Mouse (Mus musculus) G1E (cell line): Measurements from ENCODE around the gene Fam131c. TPM values are rescaled to one million over a fixed set of nuclear protein-coding genes. Genes with fewer than 3 reads are reported as not detected.

Source experiments
- ATAC-seq: 2 replicates; pipeline ENCODE4 v1.8.0; 2016; ENCODE audit warnings: mild to moderate bottlenecking; ENCODE audit not compliant: insufficient number of reproducible peaks, poor library complexity, low FRiP score, severe bottlenecking; ENCODE audit errors: extremely low read depth
- DNase-seq: peaks from one replicate; pipeline ENCODE4 v3.0.0; 2012; ENCODE audit warnings: low spot score
- H3K27me3 ChIP-seq: 2 replicates; pipeline ENCODE4 v1.6.1; 2012; ENCODE audit warnings: mild to moderate bottlenecking, low read length, inconsistent platforms; ENCODE audit not compliant: insufficient read depth
- H3K36me3 ChIP-seq: replicated peaks from 2 replicates; pipeline ENCODE3; 2012; ENCODE audit warnings: mild to moderate bottlenecking, inconsistent platforms
- H3K4me1 ChIP-seq: 2 replicates; pipeline ENCODE4 v1.6.1; 2012; ENCODE audit warnings: low read depth, low read length, inconsistent platforms, mixed read lengths; ENCODE audit not compliant: insufficient read depth
- H3K4me3 ChIP-seq: 2 replicates; pipeline ENCODE4 v1.5.1; 2012; ENCODE audit warnings: low read depth, mild to moderate bottlenecking, inconsistent platforms, low read length, moderate library complexity, mixed read lengths
- H3K9me3 ChIP-seq: replicated peaks from 2 replicates; pipeline ENCODE4 v1.6.1; 2012; ENCODE audit warnings: inconsistent platforms
- CTCF ChIP-seq: IDR thresholded peaks from 2 replicates; pipeline ENCODE4 v1.5.1; 2012; ENCODE audit warnings: low read depth, low read length, inconsistent platforms, mixed read lengths
- GATA1 ChIP-seq: IDR thresholded peaks from 2 replicates; pipeline ENCODE4 v1.6.1; 2012; ENCODE audit warnings: borderline replicate concordance, low read length, inconsistent platforms, mixed read lengths
- GATA2 ChIP-seq: IDR thresholded peaks from 2 replicates; pipeline ENCODE4 v1.6.1; 2012; ENCODE audit warnings: low read depth, low read length, inconsistent platforms, borderline replicate concordance
- POLR2AphosphoS5 ChIP-seq: IDR thresholded peaks from 2 replicates; pipeline ENCODE4 v1.6.1; 2012; ENCODE audit warnings: low read depth, low read length, inconsistent platforms; ENCODE audit not compliant: insufficient replicate concordance
- TAL1 ChIP-seq: conservative IDR thresholded peaks from 2 replicates; pipeline ENCODE4 v1.6.1; 2012; ENCODE audit warnings: low read depth, low read length, inconsistent platforms, mixed read lengths
- polyA plus RNA-seq: library from polyadenylated mRNA; stranded (reverse); fragments of >175 nt; gene quantifications from 2 replicates; pipeline ENCODE4 v1.2.3, GENCODE M21; 2012
- total RNA-seq, 2 experiments: library from RNA; stranded (forward) in 1 of 2; stranded (reverse) in 1 of 2; fragments of 200-1000 nt in 1 of 2; fragments of >200 nt in 1 of 2; fragmentation: Nextera tagmentation in 1 of 2; gene quantifications; 2 replicates each; pipeline ENCODE4 v1.2.3; 2014 to 2017

The Fam131c gene
- total and polyA plus RNA-seq, 3 experiments: not detected

DNA sequence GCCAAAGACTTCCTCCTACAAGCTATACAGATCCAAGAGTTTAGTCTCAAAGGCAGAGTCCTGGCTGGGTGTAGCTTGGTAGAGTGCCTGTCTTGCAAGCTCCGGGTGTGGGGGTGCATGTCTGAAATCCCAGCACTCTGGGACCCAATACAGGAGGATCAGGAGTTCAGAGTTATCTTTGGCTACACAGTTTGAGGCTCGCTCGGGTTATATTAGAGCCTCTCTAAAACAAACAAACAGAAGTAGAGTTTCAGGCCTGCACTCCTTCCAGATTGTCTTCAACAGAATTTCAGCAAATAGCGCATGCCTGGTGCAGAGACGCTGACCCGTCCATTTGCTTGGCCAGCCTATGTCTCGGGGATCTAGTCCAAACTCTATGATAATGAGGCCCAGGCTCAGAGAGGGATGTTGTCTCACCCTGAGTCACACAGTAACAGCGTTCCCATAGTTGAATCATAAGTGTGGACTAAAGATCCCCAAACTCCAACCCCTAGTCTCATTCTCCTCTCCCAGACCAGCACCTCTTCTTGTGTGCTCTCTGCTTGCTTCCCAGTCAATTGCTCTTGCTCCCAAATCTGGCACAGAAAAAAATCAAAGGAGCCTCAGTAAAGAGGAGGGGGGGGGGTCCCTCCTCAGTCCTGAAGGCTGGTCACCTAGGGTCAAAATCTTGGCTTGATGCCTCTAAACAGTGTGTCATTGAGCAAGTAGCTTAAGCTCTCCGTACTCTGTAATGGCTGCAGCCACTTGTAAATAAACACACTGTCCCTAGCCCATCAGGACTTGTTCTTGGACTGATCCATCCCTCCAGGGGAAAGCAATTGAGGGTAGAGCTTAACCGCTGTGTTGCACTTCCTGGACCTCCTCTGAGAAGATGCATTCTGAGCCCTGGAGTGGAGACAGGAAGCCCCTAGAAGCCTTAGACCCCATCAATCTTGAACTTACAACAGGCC lies 59.1 kb downstream of the Fam131c start:
- DNase-seq: no peak
- no peak overlapping the region for H3K4me3 ChIP-seq
- ATAC-seq: no peak
- H3K36me3 ChIP-seq: no peaks in the 10 kb centered on the region
- H3K27me3 ChIP-seq: peaks cover 21% of the 10 kb centered on the region; the same call in 1 of the 2 replicates
- TF ChIP-seq POLR2AphosphoS5 (no peak), TAL1 (no peak), GATA1 (no peak), CTCF (no peak), GATA2 (no peak)
- no peaks in the 10 kb centered on the region for H3K9me3 ChIP-seq
- H3K4me1 ChIP-seq: no peaks in the 10 kb centered on the region

DNA sequence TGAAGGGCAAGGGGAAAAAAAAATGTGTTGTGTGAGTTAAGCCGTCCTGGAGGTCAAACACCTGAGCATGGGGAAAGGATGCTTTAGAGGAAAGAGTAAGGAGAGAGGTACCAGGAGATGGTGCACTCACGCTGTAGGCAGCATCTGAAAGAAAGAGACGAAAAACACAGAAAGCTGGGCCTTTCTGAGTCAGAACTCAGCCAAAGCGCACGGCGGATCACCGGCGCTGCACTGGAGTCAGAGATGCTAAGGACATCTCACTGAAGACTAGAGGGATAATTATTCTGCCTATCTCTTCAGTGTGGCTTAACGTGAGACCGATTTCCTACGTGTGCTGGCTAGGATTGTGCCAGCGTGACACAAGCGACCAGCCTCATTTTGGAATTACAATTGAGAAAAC lies 59.9 kb downstream of the Fam131c start:
- no peak for TF ChIP-seq GATA2
- H3K27me3 ChIP-seq: peaks cover 17% of the 10 kb centered on the region; the same call in 1 of the 2 replicates
- H3K36me3 ChIP-seq: no peaks in the 10 kb centered on the region
- no peak for DNase-seq
- ATAC-seq: no peak
- no peaks in the 10 kb centered on the region for H3K4me1 ChIP-seq
- H3K9me3 ChIP-seq: no peaks in the 10 kb centered on the region
- H3K4me3 ChIP-seq: no peak overlapping the region

DNA sequence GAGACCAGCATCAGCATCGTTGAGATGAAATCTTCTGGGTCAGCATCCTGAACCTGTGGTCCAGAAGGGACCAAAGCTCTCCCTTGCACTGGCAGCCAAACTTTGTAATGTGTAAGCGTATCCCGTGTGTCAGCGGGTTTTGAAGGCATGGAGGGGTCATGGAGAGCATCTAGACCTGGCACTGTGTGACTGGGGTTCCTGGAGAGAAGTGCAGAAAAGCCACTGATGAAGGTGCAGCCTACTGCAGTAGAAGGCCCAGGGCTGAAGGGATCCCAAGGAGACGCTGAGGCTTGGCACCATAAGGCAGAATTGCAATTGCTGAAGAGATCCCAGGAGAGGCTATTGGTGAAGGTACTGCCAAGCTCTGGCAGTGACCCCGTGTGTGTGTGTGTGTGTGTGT lies 61.4 kb downstream of the Fam131c start:
- DNase-seq (no peak), ATAC-seq (no peak)
- Histone ChIP-seq H3K36me3 (no peaks in the 10 kb centered on the region), H3K4me3 (no peak overlapping the region), H3K9me3 (no peaks in the 10 kb centered on the region), H3K27me3 (peaks cover 12% of the 10 kb centered on the region; the same call in 1 of the 2 replicates), H3K4me1 (no peaks in the 10 kb centered on the region)
- no peak for TF ChIP-seq CTCF
- no peak for TF ChIP-seq TAL1
- no peak for TF ChIP-seq POLR2AphosphoS5
- no peak for TF ChIP-seq GATA1

DNA sequence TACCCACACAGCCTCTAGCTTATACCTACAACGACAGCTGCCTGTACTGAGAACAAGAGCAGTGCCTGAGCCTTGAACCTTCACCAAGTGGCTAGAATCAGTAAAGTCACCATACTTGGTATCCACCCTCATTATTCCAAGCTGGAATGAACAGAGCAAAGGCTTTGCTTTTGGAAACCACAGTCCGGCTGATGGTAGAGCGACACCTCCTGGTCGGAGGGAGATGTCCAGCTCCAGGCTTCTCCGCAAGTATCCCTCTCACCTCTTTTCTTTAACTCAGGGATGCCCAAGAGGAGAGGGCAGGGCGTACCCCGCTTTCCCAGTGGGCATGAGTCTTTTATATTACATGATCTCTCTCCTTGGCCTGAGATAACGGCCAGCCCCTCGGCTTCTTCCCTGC lies 61.8 kb downstream of the Fam131c start:
- no peak overlapping the region for H3K4me3 ChIP-seq
- no peaks in the 10 kb centered on the region for H3K9me3 ChIP-seq
- ATAC-seq (no peak), DNase-seq (no peak)
- no peaks in the 10 kb centered on the region for H3K36me3 ChIP-seq
- TF ChIP-seq CTCF: 0 out of 2 replicates have a peak, but pooled peaks have one; percentile 23
- TF ChIP-seq GATA2: no peak
- H3K4me1 ChIP-seq: no peaks in the 10 kb centered on the region
- peaks cover 12% of the 10 kb centered on the region; the same call in 1 of the 2 replicates for H3K27me3 ChIP-seq

DNA sequence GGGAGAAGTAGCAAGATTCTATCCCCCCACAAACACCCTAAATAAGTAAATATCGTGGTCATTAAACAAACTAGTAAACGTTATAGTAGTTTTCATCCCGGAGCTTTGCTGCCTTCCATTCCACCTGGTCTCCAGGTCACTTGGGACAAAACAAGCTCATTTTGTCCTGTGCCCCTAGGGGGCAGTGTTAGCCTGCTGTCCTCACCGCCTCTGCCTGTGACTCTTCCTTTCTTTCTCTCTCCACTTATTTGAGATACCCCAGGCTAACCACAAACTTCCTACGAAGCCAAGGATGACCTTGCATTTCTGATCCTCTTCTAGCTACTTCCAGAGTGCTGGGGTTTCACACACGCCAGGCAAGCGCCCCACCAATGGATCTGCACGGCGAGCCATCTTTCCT lies 63.0 kb downstream of the Fam131c start:
- TF ChIP-seq CTCF (no peak), GATA1 (no peak), GATA2 (no peak), TAL1 (no peak)
- ATAC-seq (no peak), DNase-seq (no peak)
- H3K4me1 ChIP-seq: no peaks in the 10 kb centered on the region
- peaks cover 9% of the 10 kb centered on the region; the same call in 1 of the 2 replicates for H3K27me3 ChIP-seq
- no peaks in the 10 kb centered on the region for H3K9me3 ChIP-seq
- H3K4me3 ChIP-seq: no peak overlapping the region
- H3K36me3 ChIP-seq: no peaks in the 10 kb centered on the region

DNA sequence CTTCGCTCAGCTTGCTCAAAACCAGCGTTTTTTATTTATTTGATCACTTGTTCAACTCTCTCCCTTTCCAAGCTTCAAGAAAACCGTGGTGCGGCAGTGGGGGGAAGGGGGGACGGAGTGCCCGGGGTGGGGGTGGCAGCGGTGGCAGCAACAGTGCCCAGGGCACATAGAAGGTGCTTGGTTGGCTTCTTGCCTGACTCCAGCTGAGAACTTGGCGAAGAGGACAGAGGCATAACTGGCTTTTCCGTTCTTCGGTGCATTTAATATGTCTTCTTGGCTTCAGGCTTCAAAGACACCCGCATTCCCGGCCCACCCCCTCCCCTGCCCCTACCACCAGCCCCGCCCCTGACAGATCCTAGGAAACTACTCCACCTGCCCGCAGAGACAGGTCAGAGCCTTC lies 64.6 kb downstream of the Fam131c start:
- no peaks in the 10 kb centered on the region for H3K9me3 ChIP-seq
- ATAC-seq (no peak), DNase-seq (no peak)
- no peaks in the 10 kb centered on the region for H3K36me3 ChIP-seq
- TF ChIP-seq GATA2 (no peak), TAL1 (no peak), POLR2AphosphoS5 (no peak), CTCF (no peak), GATA1 (no peak)
- H3K4me1 ChIP-seq: no peaks in the 10 kb centered on the region
- peaks cover 7% of the 10 kb centered on the region; the same call in 1 of the 2 replicates for H3K27me3 ChIP-seq
- no peak overlapping the region for H3K4me3 ChIP-seq

DNA sequence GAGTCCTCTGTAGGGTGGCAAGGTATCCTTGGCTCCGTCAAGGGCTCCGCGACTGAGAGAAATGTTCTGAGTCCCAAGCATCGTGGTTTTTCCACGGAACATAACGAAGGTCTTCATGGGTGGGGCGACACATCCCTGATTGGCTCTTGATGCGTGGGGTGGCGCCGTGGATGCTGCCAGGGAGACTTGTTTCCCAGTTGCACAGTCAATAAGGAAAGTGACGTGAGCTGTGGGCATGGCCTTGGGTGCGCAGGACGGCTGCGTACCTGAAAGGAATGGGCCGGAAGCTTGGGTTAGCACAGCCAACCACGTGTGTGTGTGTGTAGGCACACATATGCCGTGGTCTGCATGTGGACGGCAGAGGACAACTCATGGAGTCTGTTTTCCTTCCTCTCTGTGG lies 65.2 kb downstream of the Fam131c start:
- no peak for TF ChIP-seq TAL1
- no peak for TF ChIP-seq POLR2AphosphoS5
- no peak for TF ChIP-seq GATA2
- TF ChIP-seq GATA1: no peak
- TF ChIP-seq CTCF: no peak
- no peaks in the 10 kb centered on the region for H3K4me1 ChIP-seq
- H3K4me3 ChIP-seq: no peak overlapping the region
- H3K27me3 ChIP-seq: peaks cover 7% of the 10 kb centered on the region; the same call in 1 of the 2 replicates
- H3K36me3 ChIP-seq: no peaks in the 10 kb centered on the region
- no peaks in the 10 kb centered on the region for H3K9me3 ChIP-seq
- DNase-seq (no peak), ATAC-seq (no peak)
